Comparison of ENCODE assay signal across 13 mouse cellular contexts in genomic region chr10:19779092-19779491, GRCm38 (mm10).
DNase-seq lines count a peak whose midpoint lies in the region; ATAC-seq lines count a peak whose summit lies in the region.
"Had no signal": no experiment of that assay in that cellular context is flagged by ENCODE, and none has a peak within 500 bp of the region (broad histone marks: within the 10 kb centered on the region; RNA-seq: fewer than 3 reads in every experiment).

No protein-coding gene starts in this region.

- H3K27me3 ChIP-seq in heart, embryonic 15.5 days = no peaks in the 10 kb centered on the region
- H3K27me3 ChIP-seq: liver, embryonic 15.5 days; megakaryocyte, embryonic 14.5 days had no signal

- H3K9ac ChIP-seq in heart, embryonic 15.5 days = no peak overlapping the region
- H3K9ac ChIP-seq: liver, embryonic 15.5 days had no signal

- peaks cover 4% of the 10 kb centered on the region; the same call in 1 of the 2 replicates for H3K4me1 ChIP-seq in heart, embryonic 15.5 days (replicated peaks)
- H3K4me1 ChIP-seq: liver, embryonic 15.5 days had no signal

- H3K27ac ChIP-seq in heart, embryonic 15.5 days = no peak overlapping the region
- H3K27ac ChIP-seq: kidney, postnatal 0 days; liver, embryonic 15.5 days had no signal

- no peaks in the 10 kb centered on the region for H3K36me3 ChIP-seq in heart, embryonic 15.5 days
- H3K36me3 ChIP-seq: liver, embryonic 15.5 days had no signal

- 57% methylated on average over 12 of the region's 12 CpGs for WGBS in heart, embryonic 15.5 days

- H3K9me3 ChIP-seq in heart, embryonic 15.5 days (replicated peaks) = no peaks in the 10 kb centered on the region
- H3K9me3 ChIP-seq: liver, embryonic 15.5 days; megakaryocyte, embryonic 14.5 days had no signal

- H3K4me2 ChIP-seq in heart, embryonic 15.5 days = peak overlapping the region; percentile 45
- H3K4me2 ChIP-seq: liver, embryonic 15.5 days had no signal

- H3K4me3 ChIP-seq in heart, embryonic 15.5 days = 0 out of 2 replicates have a peak overlapping the region, but pooled peaks have one; percentile 3
- H3K4me3 ChIP-seq: liver, embryonic 15.5 days; megakaryocyte, embryonic 14.5 days had no signal

- no peak for DNase-seq in heart, adult 8-10 months (ENCODE audit: low spot score)
- DNase-seq in brain, adult 2 months (ENCODE audit: low read depth, low spot score) = peak; percentile 87
- DNase-seq in frontal cortex, postnatal 25 days (ENCODE audit: low spot score in 2 of 2) = peak; percentile 8 to 22
- peak; percentile 20 to 29 for DNase-seq in left cerebral cortex, adult 8-10 months (ENCODE audit: low spot score in 2 of 2)
- no peak for DNase-seq in kidney, postnatal 36 days
- no peak for DNase-seq in urinary bladder, postnatal 14 days (ENCODE audit: low spot score)
- no peak for DNase-seq in gastrocnemius, adult 18-20 months (ENCODE audit: low spot score)
- DNase-seq: embryo, embryonic 11 days; thymus, adult 2 months had no signal

- ATAC-seq in heart, embryonic 15.5 days (replicated peaks; ENCODE audit: insufficient number of reproducible peaks, insufficient read depth, low FRiP score, low read depth) = no peak

Comparison
In these comparisons a context has a peak if more than half of its experiments do, and no peak if none do; other contexts are left out.
1. DNase-seq: peak in brain, adult 2 months (single experiment), frontal cortex, postnatal 25 days (2 of 2) and left cerebral cortex, adult 8-10 months (2 of 2); none in heart, adult 8-10 months (single experiment), kidney, postnatal 36 days (0 of 2), urinary bladder, postnatal 14 days (single experiment) and gastrocnemius, adult 18-20 months (single experiment).